Mouse (Mus musculus) thymus, adult 2 months (tissue): ENCODE results near the gene Hyou1.

Source experiments
- CTCF ChIP-seq: fragments of 200-500 bp; IDR thresholded peaks from 2 replicates; pipeline ENCODE4 v1.5.1; 2012; ENCODE audit warnings: mild to moderate bottlenecking, control low read depth, low read length, moderate library complexity, borderline replicate concordance; ENCODE audit not compliant: control insufficient read depth, poor library complexity, insufficient read depth; ENCODE audit errors: extremely low read depth
- POLR2A ChIP-seq: fragments of 200-500 bp; IDR thresholded peaks from 2 replicates; pipeline ENCODE4 v1.6.1; 2012; ENCODE audit warnings: mild to moderate bottlenecking, low read length, control low read depth, moderate library complexity; ENCODE audit not compliant: control insufficient read depth, poor library complexity, insufficient read depth; ENCODE audit errors: extremely low read depth

DNA sequence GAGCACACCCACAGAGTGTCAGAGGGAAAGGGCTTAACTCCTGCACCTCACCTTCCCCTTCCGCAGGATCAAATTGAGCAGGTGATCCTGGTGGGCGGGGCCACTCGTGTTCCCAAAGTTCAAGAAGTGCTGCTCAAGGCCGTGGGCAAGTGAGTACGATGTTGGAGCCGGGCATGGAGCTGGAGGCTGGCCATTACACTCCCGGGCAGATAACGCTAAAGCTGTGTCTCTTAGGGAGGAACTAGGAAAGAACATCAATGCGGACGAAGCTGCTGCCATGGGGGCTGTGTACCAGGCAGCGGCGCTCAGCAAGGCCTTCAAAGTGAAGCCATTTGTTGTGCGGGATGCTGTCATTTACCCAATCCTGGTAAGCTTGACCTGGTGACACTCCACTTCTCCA lies 5.3 kb downstream of the Hyou1 start:
- no peak for TF ChIP-seq CTCF
- TF ChIP-seq POLR2A = no peak
